Mouse (Mus musculus) monocyte, adult 5-6 weeks (primary cell): ENCODE results near the gene Fanci. TPM values are rescaled to one million over a fixed set of nuclear protein-coding genes. Genes with fewer than 3 reads are reported as not detected.

Experiments used
- ATAC-seq: fragments of 153-309, 156-312 bp; replicated peaks from 2 replicates; pipeline ENCODE4 v1.8.0; 2017; ENCODE audit warnings: mild to moderate bottlenecking; ENCODE audit not compliant: low TSS enrichment, insufficient number of reproducible peaks, severe bottlenecking, poor library complexity, low FRiP score
- total RNA-seq: library from RNA; stranded (forward); fragments of 200-1000, 200-491, 200-594 nt; gene quantifications from 3 replicates; pipeline ENCODE4 v1.2.3, GENCODE M21; 2017

Fanci gene
- total RNA-seq, 1 experiment from 2014 or later = 4.6 TPM

DNA sequence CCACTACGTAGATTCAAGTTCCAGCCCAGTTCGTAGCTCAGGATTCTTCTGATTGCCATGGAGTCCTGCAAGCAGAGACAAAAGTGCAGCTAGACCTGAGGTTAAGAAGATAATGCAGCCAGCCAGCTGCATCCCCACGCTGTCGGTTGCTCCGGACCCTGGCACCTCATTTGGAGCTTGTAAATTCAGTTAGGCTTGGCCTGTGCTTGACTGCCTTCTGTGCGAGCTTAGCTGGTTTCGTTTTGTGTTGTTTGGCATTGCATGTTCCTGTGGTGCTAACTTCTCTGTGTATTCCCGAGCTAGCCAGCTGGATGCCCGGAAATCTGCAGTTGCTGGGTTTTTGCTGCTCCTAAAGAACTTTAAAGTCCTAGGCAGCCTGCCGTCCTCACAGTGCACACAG is 34.1 kb downstream of the Fanci start:
- no peak for ATAC-seq

DNA sequence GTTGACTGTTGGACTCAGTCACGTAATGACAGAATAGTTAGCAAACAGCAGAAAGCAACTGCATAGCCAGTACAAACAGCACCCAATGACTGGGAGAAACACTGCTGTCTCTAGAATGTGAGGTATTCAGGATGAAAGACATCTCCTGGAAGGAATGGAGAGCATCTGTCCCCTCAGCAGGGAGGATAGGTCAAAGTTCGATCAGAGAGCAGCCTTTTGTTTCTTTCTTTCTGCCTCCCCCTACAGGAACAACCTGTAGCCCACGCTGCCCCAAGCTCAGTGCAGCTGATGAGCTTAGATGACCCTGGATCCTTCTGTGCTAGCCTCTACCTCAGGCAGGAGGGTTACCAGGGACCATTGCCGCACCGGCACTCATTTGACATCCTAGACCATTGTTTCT is 36.5 kb downstream of the Fanci start:
- no peak for ATAC-seq

DNA sequence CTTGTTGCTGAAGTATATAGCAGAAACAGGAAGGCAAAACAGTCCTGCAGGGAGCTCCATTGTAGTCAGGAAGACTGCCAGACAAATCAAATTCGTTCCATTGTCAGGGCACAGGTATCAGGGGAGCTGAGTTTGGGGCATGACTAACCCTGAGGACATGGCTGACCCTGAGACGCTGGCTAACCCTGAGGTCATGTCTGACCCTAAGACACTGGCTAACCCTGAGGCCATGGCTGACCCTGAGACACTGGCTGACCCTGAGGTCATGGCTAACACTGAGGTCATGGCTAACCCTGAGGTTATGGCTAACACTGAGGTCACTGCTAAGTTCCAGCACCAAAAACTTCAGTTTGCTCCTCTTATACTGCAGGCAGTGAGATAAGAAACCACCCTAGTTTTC is 48.3 kb downstream of the Fanci start:
- no peak for ATAC-seq

DNA sequence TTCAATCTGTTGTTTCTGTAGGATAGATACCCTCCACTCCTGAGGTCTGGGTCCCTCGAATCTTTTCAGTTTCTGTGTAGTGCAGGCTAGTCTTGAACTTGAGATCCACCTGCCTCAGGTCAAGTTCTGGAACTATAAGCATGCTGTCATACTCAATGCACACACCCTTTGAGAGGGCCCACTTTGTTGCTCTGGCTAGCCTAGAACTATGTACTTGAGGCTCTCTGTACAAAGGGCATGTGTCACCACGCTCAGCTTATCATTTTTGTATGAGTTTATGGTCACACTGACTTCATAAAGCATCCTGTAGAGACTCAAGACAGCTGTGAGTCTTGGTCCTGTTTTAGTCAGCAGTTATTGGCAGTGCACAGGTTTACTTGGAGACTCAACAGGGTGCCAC is 55.3 kb downstream of the Fanci start:
- no peak for ATAC-seq

DNA sequence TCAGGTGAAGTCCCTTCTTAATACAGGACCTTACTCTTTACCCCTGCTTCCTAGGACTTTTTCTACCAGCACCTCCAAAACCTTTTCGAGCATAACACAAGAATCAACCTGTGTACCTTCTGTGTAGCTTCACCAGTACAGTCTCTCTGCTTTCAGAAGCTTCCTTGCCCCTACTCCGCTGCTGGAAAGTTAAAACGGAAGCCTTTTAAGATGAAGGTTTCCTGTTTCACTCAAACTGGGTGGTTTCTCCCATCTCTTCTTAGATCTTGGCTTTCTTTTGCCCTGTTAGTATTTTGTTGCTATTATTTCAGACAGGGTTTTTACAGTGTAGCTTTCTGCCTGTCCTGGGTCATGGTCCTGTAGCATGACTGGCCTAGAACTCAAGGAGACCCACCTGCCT is 55.8 kb downstream of the Fanci start:
- no peak for ATAC-seq

DNA sequence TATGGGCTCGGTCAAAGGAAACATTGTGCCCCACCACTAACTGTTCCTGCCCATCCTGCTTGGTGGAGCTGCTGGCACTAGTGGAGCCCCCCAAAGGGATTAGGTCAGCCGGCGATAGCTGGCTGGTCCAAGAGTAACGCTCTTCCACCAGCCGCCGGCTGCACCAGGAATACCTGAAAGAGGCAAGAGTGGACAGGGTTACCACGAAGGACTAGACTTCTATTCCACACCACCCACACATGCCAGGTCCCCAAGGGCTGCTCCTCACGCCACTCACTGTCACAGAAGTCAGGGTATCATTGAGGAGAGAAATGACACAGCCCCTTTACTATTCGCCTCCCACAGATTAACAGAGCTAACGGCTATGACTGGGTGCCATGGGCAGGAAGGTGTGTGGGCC is 70.0 kb downstream of the Fanci start:
- no peak for ATAC-seq

DNA sequence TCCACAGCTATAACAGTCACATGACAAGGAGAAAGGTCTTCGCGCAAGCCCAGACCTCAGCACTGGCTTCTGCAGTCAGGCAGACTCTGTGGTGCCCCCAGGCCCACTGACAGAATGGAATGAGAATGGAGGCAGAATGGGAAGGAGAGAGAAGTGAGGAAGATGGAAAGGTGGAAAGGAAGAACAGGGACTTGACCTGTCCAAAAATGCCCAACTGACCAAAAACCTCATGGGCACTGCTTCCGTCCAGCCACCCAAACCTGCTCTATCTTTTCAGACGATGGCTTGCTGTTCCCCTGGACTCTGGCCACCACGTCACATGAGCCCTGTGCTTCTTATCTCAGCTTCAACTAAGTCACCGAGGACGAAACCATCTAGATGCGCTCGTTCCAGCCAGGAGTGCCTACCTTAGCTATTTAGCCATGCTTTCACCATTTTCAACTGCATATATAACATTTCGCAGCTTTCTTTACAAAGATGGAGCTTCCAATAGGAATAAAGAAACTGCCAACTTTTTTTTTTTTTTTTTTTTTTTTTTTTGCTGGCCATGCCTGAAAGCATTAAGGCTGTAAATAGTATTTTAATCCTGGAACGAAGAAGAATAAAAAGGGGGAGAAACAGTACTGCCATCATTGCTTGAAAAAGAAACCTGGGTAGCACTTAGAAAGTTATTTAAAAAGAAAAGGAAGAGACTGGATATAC is 71.8 kb downstream of the Fanci start:
- ATAC-seq = no peak

DNA sequence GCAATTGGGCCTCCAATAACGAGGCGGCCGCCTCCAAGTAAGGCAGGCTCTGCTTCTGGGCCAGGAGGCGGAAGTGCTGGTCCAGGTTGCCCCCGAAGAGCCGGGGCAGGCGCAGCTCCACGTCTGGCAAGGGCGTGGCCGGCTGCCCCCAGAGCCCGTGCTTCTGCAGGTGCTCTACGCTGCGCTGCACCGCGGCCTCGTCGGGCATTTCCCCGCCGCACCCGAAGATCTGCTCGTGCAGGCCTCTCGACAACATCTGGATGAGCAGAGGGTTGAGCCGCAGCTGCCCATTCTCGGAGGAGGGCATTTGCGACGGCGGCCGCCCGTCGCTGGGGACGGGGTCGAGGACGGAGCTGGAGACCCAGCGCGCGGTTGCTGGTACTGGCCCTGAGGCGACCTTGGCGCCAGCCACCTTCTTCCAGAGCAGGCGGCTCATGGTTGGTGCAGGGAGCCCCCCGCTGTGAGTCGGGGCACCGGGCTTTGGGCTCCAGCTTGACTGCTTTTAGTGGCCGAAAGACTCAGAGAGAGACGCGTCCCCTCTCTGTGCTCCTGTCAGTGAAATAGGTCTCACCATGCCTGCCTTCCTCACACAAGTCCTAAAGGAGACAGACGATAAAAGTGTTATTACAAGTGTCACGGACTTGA is 73.2 kb downstream of the Fanci start:
- ATAC-seq = no peak

DNA sequence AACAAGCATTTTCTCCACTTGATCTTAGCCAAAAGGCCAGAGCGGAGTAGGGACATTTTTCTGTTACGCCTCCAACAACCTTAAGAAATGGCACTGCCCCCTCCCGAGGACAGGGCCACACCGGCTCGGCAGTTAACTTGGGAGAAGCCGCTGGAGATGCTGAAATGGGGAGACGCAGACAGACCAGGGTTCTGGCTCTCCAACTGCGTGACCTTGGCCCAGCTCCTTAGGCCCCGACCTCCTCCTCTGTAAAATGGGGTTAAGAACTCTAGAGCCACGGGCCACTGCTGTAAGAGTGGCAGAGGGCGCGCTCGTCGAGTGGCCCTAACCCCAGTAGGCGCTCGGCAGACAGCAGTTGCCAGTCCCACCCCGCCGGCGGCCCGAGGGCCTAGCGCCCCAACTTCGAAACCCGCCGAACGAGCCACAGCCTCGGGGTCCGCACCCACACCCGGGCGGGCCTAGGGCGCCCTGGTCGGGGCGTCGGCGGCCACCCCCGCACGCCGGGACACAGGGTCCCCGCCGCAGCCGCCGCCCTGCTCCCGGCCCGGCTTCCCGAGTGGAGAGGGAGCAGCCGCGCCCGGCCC is 73.8 kb downstream of the Fanci start:
- ATAC-seq = no peak

DNA sequence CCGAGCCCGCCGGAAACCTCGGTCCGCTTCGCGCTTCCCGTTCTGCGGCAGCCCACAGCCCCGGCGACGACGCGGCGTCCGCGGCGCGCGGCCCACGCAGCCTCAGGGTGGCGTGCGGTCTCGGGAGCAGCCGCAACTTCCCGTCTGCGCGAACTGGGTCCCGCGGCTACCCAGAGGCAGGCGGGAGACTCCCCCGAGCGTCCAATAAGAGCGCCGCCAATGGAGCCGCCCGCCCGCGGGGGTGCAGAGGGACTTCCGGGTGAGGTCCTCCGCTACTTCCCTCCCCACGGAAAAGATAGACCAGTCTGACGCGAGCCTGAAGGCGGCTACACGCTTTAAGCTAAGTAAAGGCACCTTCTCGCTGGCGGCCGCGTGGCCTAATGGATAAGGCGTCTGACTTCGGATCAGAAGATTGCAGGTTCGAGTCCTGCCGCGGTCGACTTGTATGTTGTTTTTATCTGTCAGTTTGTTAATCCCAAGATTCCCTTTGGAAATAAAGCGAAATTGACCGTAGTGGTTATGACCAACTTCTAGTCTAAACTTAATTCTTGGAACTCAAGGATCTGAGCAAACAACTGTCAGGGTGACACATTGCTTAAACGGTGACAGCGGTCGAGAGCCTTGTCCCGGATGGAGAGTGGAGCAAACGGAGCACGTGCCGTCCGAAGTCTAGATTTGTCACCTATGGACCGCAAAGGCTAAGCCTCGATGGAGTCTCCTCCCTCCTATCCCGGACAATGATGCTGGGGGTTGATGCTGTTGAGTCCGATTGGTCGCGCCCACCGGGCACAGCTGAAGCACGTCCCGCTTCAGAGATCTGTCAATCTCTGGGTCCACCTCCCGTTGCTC is 74.5 kb downstream of the Fanci start, which contains the start of gene Polg:
Gene Polg (minus strand): TSS at position 310 of the 849 bp plus-strand sequence.
- ATAC-seq = peak; percentile 93

DNA sequence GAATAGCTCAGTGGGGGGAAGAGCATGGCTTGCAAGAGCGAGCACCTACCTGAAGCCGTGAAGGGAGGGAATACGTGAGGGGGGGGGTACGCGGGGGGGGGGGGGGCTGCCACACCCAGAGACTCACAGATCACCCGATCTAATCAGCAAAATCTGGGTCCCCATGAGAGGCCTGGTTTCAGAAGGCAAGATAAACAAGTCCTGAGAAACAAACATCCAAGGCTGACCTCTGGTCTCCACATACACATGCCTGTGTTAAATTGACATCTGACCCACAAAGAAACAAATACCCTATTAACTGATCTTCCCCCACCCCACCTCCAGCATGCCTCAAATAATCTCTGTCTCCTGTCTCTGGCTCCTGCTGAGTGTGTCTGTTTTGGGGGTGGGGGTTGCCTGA is 76.2 kb downstream of the Fanci start:
- no peak for ATAC-seq

DNA sequence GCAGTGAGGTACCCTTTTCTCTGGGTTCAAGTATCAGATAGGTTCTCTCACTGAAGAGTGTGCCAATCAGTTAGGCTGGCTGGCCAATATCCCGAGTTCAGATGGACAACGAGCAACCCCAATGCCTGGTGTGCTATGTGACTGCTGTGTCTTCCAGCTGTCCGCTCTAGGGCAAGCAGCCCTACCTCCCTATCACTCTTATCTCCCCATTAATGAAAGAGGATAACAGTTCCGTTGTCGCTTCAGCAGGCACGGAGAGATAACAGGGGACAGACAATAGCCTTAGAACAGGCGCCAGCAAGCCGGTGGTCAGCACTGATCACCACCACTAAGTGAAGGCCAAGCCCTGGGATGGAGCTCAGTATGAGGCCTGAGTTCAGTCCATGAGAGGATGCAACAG is 77.3 kb downstream of the Fanci start:
- ATAC-seq = no peak

DNA sequence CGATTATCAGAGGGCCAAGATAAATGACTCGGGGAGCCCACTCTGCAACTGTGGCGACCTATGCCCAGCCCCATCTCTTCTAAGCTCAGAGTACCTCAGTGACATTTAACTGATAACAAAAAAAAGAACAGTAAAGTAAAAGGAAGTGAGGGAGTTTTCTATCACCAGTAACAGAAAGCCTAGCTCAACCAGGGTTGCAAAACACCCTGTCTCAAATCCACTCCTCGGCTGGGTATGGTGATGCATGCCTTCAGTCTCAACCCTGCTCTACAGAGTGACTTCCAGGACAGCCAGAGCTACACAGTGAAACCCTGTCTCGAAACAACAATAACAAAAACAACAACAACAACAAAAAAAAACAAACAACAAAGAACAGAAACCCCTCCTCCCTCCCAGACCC is 78.0 kb downstream of the Fanci start:
- no peak for ATAC-seq

DNA sequence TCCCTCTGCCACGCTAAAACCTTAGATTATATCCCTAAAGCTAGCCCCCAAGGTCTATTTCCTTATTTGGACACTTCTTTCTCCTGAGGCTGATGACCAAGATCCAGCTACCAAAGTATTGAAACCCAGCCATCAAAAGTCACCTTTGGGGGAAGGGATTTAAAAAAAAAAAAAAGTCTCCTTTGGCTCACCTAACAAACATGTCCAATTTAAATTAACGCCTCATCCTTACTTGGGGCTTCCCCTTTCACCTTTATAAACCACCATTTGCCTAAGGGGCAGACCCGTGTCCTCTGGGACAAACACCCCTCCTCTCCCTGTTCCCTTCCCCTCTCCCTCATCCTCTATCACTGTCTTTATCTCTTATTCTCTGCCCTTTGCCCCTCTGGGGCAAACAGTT is 79.0 kb downstream of the Fanci start:
- ATAC-seq = no peak

DNA sequence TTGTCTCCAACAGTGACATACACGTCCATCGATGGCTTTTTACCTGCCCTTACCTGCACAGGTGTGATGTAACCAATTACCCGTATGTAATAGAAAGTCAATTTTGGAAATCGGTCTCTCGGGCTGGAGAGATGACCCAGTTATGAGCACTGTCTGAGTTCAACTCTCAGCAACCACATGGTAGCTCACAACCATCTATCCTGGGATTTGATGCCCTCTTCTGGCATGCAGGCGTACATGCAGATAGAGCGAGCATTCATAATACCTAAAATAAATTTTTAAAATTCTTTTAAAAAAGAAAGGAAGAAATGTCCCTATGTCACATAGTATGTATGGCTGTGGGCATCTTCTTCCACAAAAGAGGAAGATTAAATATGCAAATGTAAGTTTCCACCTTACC is 79.7 kb downstream of the Fanci start:
- no peak for ATAC-seq

DNA sequence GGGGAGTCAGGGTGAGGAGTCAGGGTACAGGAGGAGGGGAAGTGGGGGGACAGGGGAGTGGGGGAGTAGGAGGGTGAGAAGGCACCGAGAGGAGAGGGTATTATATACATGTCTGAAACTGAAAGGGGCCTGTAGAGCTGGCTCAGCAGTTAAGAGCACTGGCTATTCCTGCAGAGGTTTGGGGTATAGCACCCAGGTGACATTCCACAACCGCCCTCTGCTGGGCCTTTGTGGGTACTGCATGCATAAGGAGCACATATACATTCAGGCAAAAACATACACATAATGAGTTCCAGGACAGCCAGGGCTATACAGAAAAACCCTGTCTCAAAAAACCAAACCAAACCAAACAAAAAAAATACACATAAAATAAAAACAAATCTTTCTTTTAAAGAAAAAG is 81.1 kb downstream of the Fanci start:
- ATAC-seq = no peak

DNA sequence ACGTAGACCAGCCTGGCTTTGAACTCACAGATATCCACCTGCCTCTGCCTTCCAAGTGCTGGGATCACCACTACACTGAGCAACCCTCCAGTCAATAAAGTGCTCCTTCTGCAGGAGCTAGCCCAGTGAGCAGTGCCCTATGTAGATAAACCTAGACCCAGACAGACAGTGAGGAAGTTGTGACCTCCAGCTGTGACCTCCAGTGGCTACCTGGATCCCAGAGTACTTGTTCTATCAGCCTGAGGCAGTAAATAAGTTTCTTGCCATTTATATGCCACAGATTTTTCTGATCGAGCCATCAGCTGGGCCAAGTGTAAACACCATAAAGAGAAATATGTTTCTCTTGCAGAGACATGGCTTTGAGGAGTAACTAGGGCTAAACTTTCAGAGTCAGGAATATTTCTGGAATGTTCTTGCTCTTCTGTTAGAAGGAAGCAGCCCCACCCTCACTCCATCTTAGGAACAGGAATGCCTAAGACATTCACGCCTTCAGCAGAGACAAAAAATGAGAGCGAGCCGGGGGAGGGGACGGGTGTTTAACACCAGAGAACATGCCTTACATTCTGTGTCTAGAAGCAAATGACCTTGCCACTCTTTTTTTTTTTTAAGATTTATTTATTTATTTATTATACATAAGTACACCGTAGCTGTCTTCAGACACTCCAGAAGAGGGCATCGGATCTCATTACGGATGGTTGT is 81.9 kb downstream of the Fanci start:
- no peak for ATAC-seq

DNA sequence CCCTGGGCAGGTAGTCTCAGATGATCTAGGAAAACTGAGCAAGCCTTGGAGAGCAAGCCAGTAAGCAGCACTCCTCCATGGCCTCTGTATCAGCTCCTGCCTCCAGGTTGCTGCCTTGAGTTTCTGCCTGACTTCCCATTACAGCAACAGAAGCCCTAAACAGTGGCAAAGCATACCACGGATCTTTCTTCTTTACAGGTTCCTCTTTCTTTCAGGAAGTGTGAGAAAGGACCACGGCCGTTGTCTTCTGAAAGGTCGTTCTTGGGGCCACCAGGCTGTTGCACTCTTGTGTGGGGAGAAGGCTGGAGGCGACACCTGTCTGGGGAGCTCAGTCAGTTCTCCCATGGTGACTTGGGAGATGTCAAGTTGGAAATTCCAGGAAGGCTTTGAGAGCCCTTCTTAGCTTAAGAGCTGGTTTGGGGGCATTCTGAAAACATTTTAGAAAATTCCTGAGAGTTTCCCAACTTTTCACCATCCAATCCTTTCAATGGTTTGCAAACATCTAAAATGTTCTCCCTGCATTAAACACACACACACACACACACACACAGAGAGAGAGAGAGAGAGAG is 83.2 kb downstream of the Fanci start:
- ATAC-seq = 0 out of 2 replicates have a peak, but pooled peaks have one; percentile 40
